Mouse (Mus musculus): ENCODE data around the gene Plppr1. TPM values are rescaled to one million over a fixed set of nuclear protein-coding genes. Genes with fewer than 3 reads are reported as not detected.
"Not testable (repeated sequence)": the region's sequence is repeated elsewhere in the genome, so short reads cannot be mapped to it uniquely, and the experiment has no call there.

Gene Plppr1
- polyA plus RNA-seq, 1 experiment, result 0.05 TPM

- 43% methylated on average over 3 of the region's 4 CpGs for WGBS
- not testable (repeated sequence) for DNase-seq (ENCODE audit: low read depth, low spot score)
Observed at GRCm38 (mm10) chr4:49337949-49338348, 278.9 kb downstream of the Plppr1 start.

- not testable (repeated sequence) for DNase-seq (ENCODE audit: low read depth, low spot score)
Observed at GRCm38 (mm10) chr4:49340091-49340490, 281.0 kb downstream of the Plppr1 start.

GRCm38 (mm10) chr4:49348001-49348400 is 288.9 kb downstream of the Plppr1 start:
- DNase-seq (ENCODE audit: low read depth, low spot score), result not testable (repeated sequence)
- WGBS, result 50% methylated on average over 1 of the region's 1 CpGs

More at GRCm38 (mm10) chr4:49340091-49340490, 281.0 kb downstream of the Plppr1 start:
- WGBS, result 57% methylated on average over 3 of the region's 3 CpGs

- DNase-seq (ENCODE audit: low read depth, low spot score), result no peak
- 84% methylated on average over 2 of the region's 2 CpGs for WGBS
Observed at GRCm38 (mm10) chr4:49348677-49349076, 289.6 kb downstream of the Plppr1 start.

- 60% methylated on average over 4 of the region's 4 CpGs for WGBS
- DNase-seq (ENCODE audit: low read depth, low spot score), result no peak
Observed at GRCm38 (mm10) chr4:49350470-49350869, 291.4 kb downstream of the Plppr1 start.

GRCm38 (mm10) chr4:49357097-49357496 is 298.0 kb downstream of the Plppr1 start:
- WGBS, result 27% methylated on average over 2 of the region's 2 CpGs
- no peak for DNase-seq (ENCODE audit: low read depth, low spot score)

GRCm38 (mm10) chr4:49368046-49368445 is 309.0 kb downstream of the Plppr1 start:
- WGBS, result 88% methylated on average over 3 of the region's 3 CpGs

GRCm38 (mm10) chr4:49383576-49384318 is 324.7 kb downstream of the Plppr1 start:
- 49% methylated on average over 2 of the region's 2 CpGs for WGBS
- DNase-seq (ENCODE audit: low read depth, low spot score), result not testable (repeated sequence)

More at GRCm38 (mm10) chr4:49368046-49368445, 309.0 kb downstream of the Plppr1 start:
- not testable (repeated sequence) for DNase-seq (ENCODE audit: low read depth, low spot score)

- no peak for DNase-seq (ENCODE audit: low read depth, low spot score)
- 18% methylated on average over 2 of the region's 2 CpGs for WGBS
Observed at GRCm38 (mm10) chr4:49386873-49387272, 327.8 kb downstream of the Plppr1 start.
